Mouse (Mus musculus) c-Kit-positive CD71-positive TER-119-positive erythroid progenitor cells, embryonic 14.5 days (primary cell): Measurements from ENCODE around the gene Clec2i.
A peak's percentile ranks its signal among the peaks of the same experiment; 100 is the strongest.
"Not testable (repeated sequence)": the region's sequence is repeated elsewhere in the genome, so short reads cannot be mapped to it uniquely, and the experiment has no call there.

Experiments used
- DNase-seq: peaks from one replicate; pipeline ENCODE4 v3.0.0-alpha.2; 2013; ENCODE audit warnings: low spot score

Clec2i gene

GRCm38 (mm10) chr6:128887091-128887790 lies at the start of gene Clec2i:
Gene Clec2i, plus strand, starts transcription at chr6:128887588.
- not testable (repeated sequence) for DNase-seq

GRCm38 (mm10) chr6:128838342-128839265 lies 48.8 kb upstream of the Clec2i start:
- peak; percentile 87 for DNase-seq

GRCm38 (mm10) chr6:128839266-128839771 lies 48.1 kb upstream of the Clec2i start:
- peak; percentile 88 for DNase-seq

GRCm38 (mm10) chr6:128839921-128840320 lies 47.5 kb upstream of the Clec2i start:
- no peak for DNase-seq

- not testable (repeated sequence) for DNase-seq
Observed at GRCm38 (mm10) chr6:128840669-128841068, 46.7 kb upstream of the Clec2i start.

- no peak for DNase-seq
Observed at GRCm38 (mm10) chr6:128841327-128842089, 45.9 kb upstream of the Clec2i start.

- no peak for DNase-seq
Observed at GRCm38 (mm10) chr6:128842356-128842944, 44.9 kb upstream of the Clec2i start.

GRCm38 (mm10) chr6:128842945-128843478 lies 44.4 kb upstream of the Clec2i start:
- peak; percentile 91 for DNase-seq

GRCm38 (mm10) chr6:128843479-128843992 lies 43.9 kb upstream of the Clec2i start:
- DNase-seq: peak; percentile 59

GRCm38 (mm10) chr6:128844131-128844530 lies 43.3 kb upstream of the Clec2i start:
- no peak for DNase-seq

- DNase-seq: no peak
Observed at GRCm38 (mm10) chr6:128844586-128845080, 42.8 kb upstream of the Clec2i start.

GRCm38 (mm10) chr6:128845319-128845979 lies 41.9 kb upstream of the Clec2i start:
- DNase-seq: peak; percentile 87

GRCm38 (mm10) chr6:128845998-128846542 lies 41.3 kb upstream of the Clec2i start:
- no peak for DNase-seq

- no peak for DNase-seq
Observed at GRCm38 (mm10) chr6:128847401-128847800, 40.0 kb upstream of the Clec2i start.

GRCm38 (mm10) chr6:128849902-128850301 lies 37.5 kb upstream of the Clec2i start:
- no peak for DNase-seq

- no peak for DNase-seq
Observed at GRCm38 (mm10) chr6:128850671-128851070, 36.7 kb upstream of the Clec2i start.

GRCm38 (mm10) chr6:128851151-128851550 lies 36.2 kb upstream of the Clec2i start:
- DNase-seq: no peak

GRCm38 (mm10) chr6:128852766-128853165 lies 34.6 kb upstream of the Clec2i start:
- no peak for DNase-seq

GRCm38 (mm10) chr6:128854024-128854820 lies 33.2 kb upstream of the Clec2i start:
- no peak for DNase-seq
